Mouse (Mus musculus) bone marrow macrophage, adult 2 months (primary cell): ENCODE data around the gene Abhd14a. TPM values are rescaled to one million over a fixed set of nuclear protein-coding genes. Genes with fewer than 3 reads are reported as not detected.

ENCODE experiments used
- H3K27ac ChIP-seq: 2 replicates; pipeline ENCODE4 v1.5.1; 2012; ENCODE audit warnings: low read depth, low read length; ENCODE audit not compliant: insufficient read depth
- H3K4me1 ChIP-seq: 2 replicates; pipeline ENCODE4 v1.6.1; 2012; ENCODE audit warnings: low read length; ENCODE audit not compliant: control insufficient read depth, insufficient read depth
- H3K4me3 ChIP-seq: 2 replicates; pipeline ENCODE4 v1.5.1; 2012; ENCODE audit warnings: mild to moderate bottlenecking, low read length, moderate library complexity; ENCODE audit not compliant: insufficient read depth
- CTCF ChIP-seq: IDR thresholded peaks from 2 replicates; pipeline ENCODE4 v1.5.1; 2012; ENCODE audit warnings: low read depth, mild to moderate bottlenecking, low read length, moderate library complexity
- POLR2A ChIP-seq: IDR thresholded peaks from 2 replicates; pipeline ENCODE4 v1.6.1; 2012; ENCODE audit warnings: mild to moderate bottlenecking, low read depth, low read length, borderline replicate concordance
- polyA plus RNA-seq: library from polyadenylated mRNA; stranded (reverse); fragments of >200 nt; gene quantifications from 2 replicates; pipeline ENCODE4 v1.2.4, GENCODE M21; 2012; ENCODE audit not compliant: missing spikeins, insufficient read depth, insufficient read length

The Abhd14a gene
- polyA plus RNA-seq, 1 experiment: 8.3 TPM

DNA sequence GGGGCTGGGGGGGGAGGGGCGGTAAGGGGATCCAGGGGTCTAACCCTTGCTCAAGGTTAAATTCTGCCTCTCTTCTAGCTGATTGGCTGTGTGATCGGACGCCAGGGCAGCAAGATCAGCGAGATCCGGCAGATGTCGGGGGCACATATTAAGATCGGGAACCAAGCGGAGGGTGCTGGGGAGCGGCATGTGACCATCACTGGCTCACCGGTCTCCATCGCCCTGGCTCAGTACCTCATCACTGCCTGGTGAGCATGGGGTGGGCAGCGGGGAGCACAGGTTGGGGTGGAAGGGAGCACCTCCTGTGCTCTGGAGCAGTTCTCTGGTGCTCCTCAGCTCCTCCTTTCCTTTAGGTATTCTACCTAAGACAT is 14.9 kb upstream of the Abhd14a start:
- no peak for TF ChIP-seq POLR2A
- no peak for TF ChIP-seq CTCF
- Histone ChIP-seq H3K4me3 (no peak overlapping the region), H3K4me1 (no peaks in the 10 kb centered on the region), H3K27ac (no peak overlapping the region)

GRCm38 (mm10) chr9:106461641-106462429 is 14.4 kb upstream of the Abhd14a start:
- Histone ChIP-seq H3K4me3 (no peak overlapping the region), H3K27ac (no peak overlapping the region), H3K4me1 (no peaks in the 10 kb centered on the region)
- no peak for TF ChIP-seq CTCF
- TF ChIP-seq POLR2A: no peak

GRCm38 (mm10) chr9:106461026-106461415 is 13.5 kb upstream of the Abhd14a start:
- Histone ChIP-seq H3K4me1 (no peaks in the 10 kb centered on the region), H3K27ac (no peak overlapping the region), H3K4me3 (no peak overlapping the region)
- no peak for TF ChIP-seq CTCF
- TF ChIP-seq POLR2A: no peak

DNA sequence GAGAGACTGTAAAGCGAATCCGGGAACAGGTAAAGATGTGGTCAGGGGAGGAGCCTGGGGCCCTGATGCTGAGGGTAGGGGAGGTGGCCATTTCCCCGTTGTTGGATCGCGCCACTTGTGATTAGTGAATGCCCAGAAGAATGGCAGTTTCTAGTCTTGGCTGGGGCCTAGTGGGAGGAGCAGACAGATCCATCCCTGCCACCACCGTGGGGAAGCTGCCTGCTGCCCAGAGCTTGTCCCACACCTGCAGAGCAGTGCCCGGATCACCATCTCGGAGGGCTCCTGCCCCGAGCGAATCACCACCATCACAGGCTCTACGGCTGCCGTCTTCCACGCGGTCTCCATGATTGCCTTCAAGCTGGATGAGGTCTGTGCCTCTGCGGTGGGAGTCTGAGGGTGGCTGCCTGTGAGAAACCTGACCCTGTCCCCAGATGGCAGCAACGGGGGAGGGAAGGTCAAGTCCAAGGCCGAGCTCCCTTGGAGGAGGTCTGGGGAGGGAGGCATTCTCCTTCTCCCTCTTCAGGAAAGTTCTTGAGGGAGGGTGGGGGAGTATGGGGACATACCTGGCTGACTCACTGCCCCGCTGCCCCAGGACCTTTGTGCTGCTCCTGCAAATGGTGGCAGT is 13.0 kb upstream of the Abhd14a start:
- H3K27ac ChIP-seq: no peak overlapping the region
- H3K4me3 ChIP-seq: no peak overlapping the region
- TF ChIP-seq POLR2A (no peak), CTCF (no peak)
- no peaks in the 10 kb centered on the region for H3K4me1 ChIP-seq

- TF ChIP-seq POLR2A: no peak
- no peak for TF ChIP-seq CTCF
- no peak overlapping the region for H3K4me3 ChIP-seq
- no peaks in the 10 kb centered on the region for H3K4me1 ChIP-seq
- no peak overlapping the region for H3K27ac ChIP-seq
Observed at GRCm38 (mm10) chr9:106459946-106460345, 12.5 kb upstream of the Abhd14a start.

DNA sequence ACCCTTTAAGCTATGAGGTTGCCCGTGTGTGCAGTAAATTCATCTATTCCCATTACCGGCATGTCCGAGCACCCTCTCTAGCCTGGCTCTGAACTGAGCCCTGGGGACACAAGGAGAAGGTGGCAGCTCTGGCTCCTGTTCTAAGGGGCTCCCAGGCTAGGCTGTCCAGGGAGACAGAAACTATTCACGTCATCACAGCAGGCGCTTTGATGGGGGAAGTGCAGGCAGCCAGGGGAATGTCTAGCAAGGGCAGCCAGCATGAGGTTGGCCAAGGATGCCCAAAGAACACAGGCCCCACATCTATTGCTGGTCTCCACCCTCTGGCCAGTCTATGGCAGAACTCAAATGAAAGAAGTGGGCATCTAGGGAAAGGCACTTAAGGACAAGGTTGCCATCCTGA is 10.4 kb upstream of the Abhd14a start:
- Histone ChIP-seq H3K4me3 (no peak overlapping the region), H3K4me1 (no peaks in the 10 kb centered on the region), H3K27ac (no peak overlapping the region)
- TF ChIP-seq CTCF (no peak), POLR2A (no peak)

DNA sequence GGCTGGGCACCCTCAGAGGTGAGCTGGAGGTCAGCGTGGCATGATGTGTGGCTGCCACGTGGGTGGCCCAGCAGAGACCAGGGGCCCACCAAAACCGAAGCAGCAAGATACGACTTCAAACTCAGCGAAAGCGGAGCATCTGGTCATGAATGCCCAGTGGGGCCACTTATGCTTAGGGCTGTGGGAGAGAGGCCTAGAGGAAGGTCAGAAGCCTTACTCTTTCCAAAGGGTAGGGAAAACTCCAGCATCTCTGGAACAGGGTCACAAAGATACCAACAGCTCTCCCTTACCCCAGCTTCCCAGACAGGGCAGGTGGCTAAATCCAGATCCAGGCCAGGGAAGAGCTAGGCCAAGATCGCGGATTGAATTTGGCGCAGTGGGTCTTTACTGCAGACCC is 9.7 kb upstream of the Abhd14a start:
- no peak for TF ChIP-seq POLR2A
- no peak for TF ChIP-seq CTCF
- Histone ChIP-seq H3K4me1 (no peaks in the 10 kb centered on the region), H3K27ac (no peak overlapping the region), H3K4me3 (no peak overlapping the region)

- H3K4me3 ChIP-seq: no peak overlapping the region
- no peaks in the 10 kb centered on the region for H3K4me1 ChIP-seq
- no peak overlapping the region for H3K27ac ChIP-seq
- TF ChIP-seq CTCF: no peak
Observed at GRCm38 (mm10) chr9:106456325-106457162, 9.1 kb upstream of the Abhd14a start.

DNA sequence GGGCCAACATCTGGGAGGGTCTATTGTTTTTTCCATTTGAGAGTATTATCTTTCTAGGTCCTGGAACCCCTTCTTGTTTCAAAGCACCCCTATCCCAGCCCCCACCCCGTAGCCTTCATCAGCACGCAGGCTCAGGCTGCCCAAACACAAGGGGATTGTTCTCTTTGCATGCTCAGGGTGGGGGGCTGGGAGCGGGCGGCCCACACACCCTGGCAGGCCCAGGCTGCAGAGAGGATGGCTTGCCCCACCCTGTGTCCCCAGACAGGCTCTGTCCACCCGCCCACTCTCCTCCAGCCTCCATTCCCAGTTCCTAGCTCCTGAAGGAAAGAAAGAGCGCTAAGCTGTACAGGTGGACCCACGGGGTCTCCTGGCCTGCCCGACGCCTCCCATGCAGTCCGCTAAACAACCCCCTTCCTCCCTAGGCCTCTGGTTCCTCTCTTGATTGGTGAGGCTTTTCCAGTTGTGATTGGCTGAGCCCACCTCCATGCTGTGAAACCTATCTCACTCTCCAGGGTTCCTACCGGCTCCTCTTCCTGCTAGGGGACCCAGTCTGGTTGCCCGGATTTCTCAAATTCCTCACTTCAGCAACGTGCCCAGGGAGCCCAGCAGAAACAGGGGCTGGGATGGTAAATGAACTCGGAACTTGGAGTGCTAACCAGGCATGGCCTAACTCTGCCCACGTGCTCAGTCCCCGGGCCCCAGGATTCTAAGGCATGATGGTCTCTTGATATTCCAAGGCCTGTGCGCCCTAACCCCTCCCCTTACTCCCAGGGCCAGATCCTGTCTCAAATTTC is 7.6 kb upstream of the Abhd14a start:
- Histone ChIP-seq H3K4me3 (no peak overlapping the region), H3K4me1 (no peaks in the 10 kb centered on the region), H3K27ac (no peak overlapping the region)
- no peak for TF ChIP-seq CTCF
- TF ChIP-seq POLR2A: no peak
